Mouse (Mus musculus): ENCODE data around the gene Dhx57.

Gene Dhx57

GRCm38 (mm10) chr17:80199160-80199778 is 91.0 kb downstream of the Dhx57 start:
- no peak for DNase-seq (ENCODE audit: extremely low read depth, low read depth, low spot score)

- DNase-seq (ENCODE audit: extremely low read depth, low read depth, low spot score) = no peak
These were observed 97.2 kb downstream of the Dhx57 start for GRCm38 (mm10) chr17:80193075-80193474.
